Mouse (Mus musculus) liver, embryonic 14.5 days (tissue): ENCODE data around the gene Gm38392.

Experiments used
- CTCF ChIP-seq: IDR thresholded peaks from 2 replicates; pipeline ENCODE4 v1.5.1; 2016; ENCODE audit warnings: antibody characterized with exemption, low read depth, control low read depth
- EP300 ChIP-seq: IDR thresholded peaks from 2 replicates; pipeline ENCODE4 v1.6.1; 2016; ENCODE audit warnings: antibody characterized with exemption, low read depth

DNA sequence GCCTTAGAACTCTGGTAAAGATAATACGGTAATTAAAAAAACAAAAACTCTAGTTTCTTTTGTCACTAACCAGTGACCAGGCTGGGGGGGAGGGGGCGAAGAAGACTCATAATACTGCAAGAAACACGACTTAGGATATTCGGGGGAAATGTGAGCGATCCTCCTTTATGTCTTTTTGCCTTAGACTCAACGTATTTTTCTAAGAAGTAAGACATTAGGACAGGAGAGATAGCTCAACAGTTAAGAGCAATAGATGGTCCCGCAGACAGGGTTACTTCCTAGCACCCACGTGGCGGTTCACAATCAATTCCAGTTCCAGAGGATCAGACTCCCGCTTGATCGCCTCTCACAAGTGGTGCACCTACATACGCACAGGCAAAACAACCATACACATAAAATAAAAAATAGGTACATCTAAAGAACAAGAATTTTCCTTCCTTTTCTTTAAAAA, 9.1 kb upstream of the Gm38392 start:
- TF ChIP-seq CTCF = no peak
- TF ChIP-seq EP300 = no peak
